Mouse (Mus musculus): ENCODE measurements around the gene Pate4. TPM values are rescaled to one million over a fixed set of nuclear protein-coding genes. Genes with fewer than 3 reads are reported as not detected.

Pate4 gene
- polyA plus RNA-seq, 1 experiment, result not detected

DNA sequence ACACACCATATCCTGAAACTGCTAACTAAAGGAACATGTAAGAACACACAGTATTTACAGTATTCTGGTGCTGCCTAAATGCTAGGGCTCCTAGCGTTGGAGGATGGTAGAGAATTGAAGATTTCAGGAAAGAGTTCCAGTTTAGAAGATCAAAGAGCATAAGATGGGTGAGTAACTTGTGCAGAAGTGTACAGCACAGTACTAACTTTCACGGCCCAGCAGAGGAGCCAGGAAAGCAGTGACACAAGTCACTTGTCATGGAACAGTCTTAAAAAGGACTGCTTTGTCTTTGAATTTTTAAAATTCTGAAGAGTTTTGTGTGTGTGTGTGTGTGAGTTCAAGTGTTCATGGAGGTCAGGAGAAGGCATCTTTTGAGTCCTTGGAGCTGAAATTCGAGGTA, 43.7 kb downstream of the Pate4 start:
- DNase-seq (ENCODE audit: low read depth), result no peak
- TF ChIP-seq POLR2A (IDR thresholded peaks at IDR 0.05; ENCODE audit: borderline replicate concordance, extremely low read depth, insufficient read depth, insufficient read length, poor library complexity, severe bottlenecking), result no peak
- TF ChIP-seq CTCF (IDR thresholded peaks at IDR 0.05; ENCODE audit: borderline replicate concordance, extremely low read depth, insufficient read depth, insufficient read length), result no peak

DNA sequence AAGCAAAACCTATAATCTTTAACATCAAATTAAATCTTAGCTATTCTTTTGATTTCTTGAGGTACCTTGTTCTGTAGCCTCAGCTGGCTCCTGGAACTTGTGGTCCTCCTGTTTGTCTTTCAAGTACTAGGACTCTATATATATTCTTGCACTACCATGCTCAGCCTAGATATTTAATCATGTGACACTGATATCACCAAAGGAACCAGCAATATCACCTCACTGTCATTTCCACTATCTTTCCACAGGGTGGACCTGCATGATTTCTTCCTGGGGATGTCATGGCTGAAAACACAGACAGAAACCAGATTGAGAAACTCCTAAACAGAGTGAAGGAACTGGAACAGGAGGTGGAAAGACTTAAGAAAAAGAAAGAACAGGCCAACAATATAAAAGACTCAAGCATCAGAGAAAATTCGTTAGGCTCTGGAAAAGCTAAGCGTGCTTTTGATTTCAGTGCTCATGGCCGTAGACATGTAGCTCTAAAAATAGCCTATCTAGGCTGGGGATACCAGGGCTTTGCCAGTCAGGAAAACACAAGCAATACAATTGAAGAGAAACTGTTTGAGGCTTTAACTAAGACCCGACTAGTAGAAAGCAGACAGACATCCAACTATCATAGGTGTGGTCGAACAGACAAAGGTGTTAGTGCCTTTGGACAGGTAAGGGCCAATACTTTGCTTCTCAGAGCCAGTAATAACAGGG, 47.1 kb downstream of the Pate4 start:
- DNase-seq (ENCODE audit: low read depth), result no peak
- TF ChIP-seq CTCF (IDR thresholded peaks at IDR 0.05; ENCODE audit: borderline replicate concordance, extremely low read depth, insufficient read depth, insufficient read length), result no peak
- no peak for TF ChIP-seq POLR2A (IDR thresholded peaks at IDR 0.05; ENCODE audit: borderline replicate concordance, extremely low read depth, insufficient read depth, insufficient read length, poor library complexity, severe bottlenecking)

DNA sequence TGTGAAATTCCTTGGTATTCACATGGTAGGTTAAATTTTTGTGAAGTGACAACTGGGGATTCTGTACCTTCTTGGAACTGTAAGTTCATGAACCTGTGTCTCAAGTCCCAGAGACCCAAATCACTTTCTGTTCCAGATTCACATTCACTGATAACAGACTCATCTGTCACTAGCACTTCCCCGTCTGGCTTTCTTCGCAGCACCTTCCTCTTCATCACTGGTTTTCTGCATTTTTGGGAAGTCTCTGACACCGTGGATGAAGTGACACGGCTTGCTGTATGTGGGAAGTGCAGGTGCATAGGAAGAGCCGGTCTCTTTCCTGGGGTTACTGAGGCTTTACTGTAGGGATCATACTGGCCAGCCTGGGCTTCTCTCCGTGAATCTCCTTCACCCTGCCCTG, 50.2 kb downstream of the Pate4 start:
- no peak for DNase-seq (ENCODE audit: low read depth)
- no peak for TF ChIP-seq POLR2A (IDR thresholded peaks at IDR 0.05; ENCODE audit: borderline replicate concordance, extremely low read depth, insufficient read depth, insufficient read length, poor library complexity, severe bottlenecking)
- no peak for TF ChIP-seq CTCF (IDR thresholded peaks at IDR 0.05; ENCODE audit: borderline replicate concordance, extremely low read depth, insufficient read depth, insufficient read length)

DNA sequence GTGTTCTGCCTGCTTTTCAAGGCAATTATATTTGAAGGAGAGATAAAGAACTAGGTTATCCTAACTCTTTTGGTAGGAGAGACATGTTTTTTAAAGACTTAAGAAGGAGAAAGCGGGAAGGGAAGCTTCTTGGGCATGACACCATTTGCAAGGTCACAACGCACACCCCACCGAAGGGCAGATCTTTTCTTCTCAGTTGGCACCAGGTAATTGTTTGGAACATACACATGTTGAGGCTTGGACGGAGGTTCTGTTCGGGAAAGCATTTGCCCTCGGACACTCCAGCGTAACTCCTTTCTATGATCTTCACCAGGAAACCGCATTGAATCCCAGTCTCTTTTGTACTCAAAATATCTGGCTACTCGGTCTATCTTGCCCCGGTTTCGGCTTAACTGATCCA, 50.7 kb downstream of the Pate4 start:
- no peak for DNase-seq (ENCODE audit: low read depth)
- no peak for TF ChIP-seq POLR2A (IDR thresholded peaks at IDR 0.05; ENCODE audit: borderline replicate concordance, extremely low read depth, insufficient read depth, insufficient read length, poor library complexity, severe bottlenecking)
- TF ChIP-seq CTCF (IDR thresholded peaks at IDR 0.05; ENCODE audit: borderline replicate concordance, extremely low read depth, insufficient read depth, insufficient read length), result no peak

DNA sequence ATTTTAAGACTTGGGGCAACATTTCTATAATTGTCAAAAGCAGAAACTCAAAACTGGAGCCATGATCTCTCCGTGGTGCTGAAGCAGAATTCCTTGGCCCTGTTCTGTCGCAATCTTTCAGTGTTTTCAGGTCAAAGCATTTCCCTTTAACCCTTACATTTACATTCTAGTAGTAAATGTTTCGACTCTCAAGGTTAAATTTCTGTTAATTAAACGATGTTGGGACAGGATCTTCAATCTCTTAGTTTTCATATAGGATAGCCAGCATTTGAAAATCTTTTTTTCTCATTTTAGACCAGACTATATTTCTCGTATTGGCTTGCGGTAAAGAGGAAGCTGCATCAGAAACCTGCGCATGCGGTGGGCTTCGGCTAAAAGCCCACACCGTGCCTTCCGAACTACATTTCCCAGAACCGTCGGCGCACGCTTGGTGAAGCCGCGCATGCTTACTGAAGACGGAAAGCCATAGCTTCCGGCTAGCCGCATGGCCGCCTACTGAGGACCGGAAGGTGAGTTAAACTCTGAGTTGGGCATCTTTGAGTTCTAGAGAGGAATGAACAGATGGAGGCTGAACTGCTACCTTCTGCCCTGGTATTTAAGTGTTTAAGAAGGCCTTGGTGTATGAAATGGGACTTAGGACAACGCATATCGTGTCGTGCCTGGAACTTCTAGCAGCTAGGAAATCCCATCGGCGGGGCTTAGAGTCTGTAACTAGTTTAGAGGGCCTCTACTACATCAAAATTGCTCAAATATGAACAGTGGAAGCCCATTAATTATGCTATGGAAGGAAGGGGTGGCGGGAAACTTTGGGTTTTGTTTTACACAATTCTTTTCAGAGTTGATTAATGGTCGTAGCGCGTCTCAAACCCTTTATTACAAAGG, 52.5 kb downstream of the Pate4 start:
- TF ChIP-seq CTCF (IDR thresholded peaks at IDR 0.05; ENCODE audit: borderline replicate concordance, extremely low read depth, insufficient read depth, insufficient read length) (no peak), POLR2A (IDR thresholded peaks at IDR 0.05; ENCODE audit: borderline replicate concordance, extremely low read depth, insufficient read depth, insufficient read length, poor library complexity, severe bottlenecking) (peak; percentile 58; the same call in 1 of the 2 replicates)
- peak; percentile 98 for DNase-seq (ENCODE audit: low read depth)

DNA sequence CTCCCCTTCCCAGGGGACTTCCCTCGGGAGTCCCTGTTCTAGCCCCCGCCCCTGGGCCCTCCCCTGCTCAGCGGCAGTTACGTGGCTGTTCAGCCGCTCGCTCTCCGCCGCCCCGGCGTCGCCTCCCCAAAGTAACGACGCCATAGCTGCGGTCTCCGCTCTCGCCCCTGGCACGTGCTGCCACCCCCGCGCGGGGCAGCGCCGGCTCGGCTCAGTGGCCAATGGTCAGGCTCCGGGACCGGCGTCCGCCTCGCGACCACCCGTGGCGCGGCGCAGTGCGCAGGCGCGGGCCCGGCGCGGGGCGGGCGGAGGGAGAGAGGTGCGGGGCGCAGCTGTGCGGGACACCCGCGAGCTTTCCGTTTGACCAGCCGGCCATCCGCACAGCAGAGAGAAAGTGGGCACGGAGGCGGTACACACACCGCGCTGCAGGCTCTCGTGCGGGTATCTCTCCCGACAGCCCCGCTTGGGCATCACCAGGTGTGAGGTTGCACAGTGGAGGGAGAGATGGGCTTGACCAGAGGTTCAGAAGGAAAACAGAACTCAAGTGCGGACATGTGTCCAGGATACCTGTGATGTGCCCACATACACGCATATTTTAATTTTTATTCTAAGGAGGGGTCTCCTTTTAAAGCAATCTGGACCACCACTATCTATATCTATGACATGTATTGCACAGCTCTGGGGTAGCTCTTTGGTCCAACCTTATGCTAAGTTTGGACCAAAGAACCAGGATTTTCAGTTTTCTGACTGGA, 53.3 kb downstream of the Pate4 start, which contains the start of the genes Ddx25 and Pus3:
Ddx25 (minus strand) TSS at position 272 of the 752 bp plus-strand sequence.
Pus3 (plus strand) TSS at position 339 of the 752 bp plus-strand sequence.
- no peak for TF ChIP-seq CTCF (IDR thresholded peaks at IDR 0.05; ENCODE audit: borderline replicate concordance, extremely low read depth, insufficient read depth, insufficient read length)
- peak; percentile 66 for TF ChIP-seq POLR2A (IDR thresholded peaks at IDR 0.05; ENCODE audit: borderline replicate concordance, extremely low read depth, insufficient read depth, insufficient read length, poor library complexity, severe bottlenecking)
- DNase-seq (ENCODE audit: low read depth), result peak; percentile 80

Other genes starting within 250 kb of the Pate4 start
- 22.4 and 31.5 TPM in 2 replicates for gene Cdon, start 190.8 kb downstream of the Pate4 start, polyA plus RNA-seq (2012; rRNA removed)
- not detected in 2 replicates for gene Gm1113, start 93.7 kb downstream of the Pate4 start, polyA plus RNA-seq (2012; rRNA removed)
- gene Ddx25, start 53.4 kb downstream of the Pate4 start, polyA plus RNA-seq (2012; rRNA removed), result 11.2 and 15.2 TPM in 2 replicates
- gene Pus3, start 53.3 kb downstream of the Pate4 start, polyA plus RNA-seq (2012; rRNA removed), result 12.6 and 16.1 TPM in 2 replicates
- gene Pate2, start 41.7 kb downstream of the Pate4 start, polyA plus RNA-seq (2012; rRNA removed), result 1.1 and 1.4 TPM in 2 replicates
- 13.4 and 14.5 TPM in 2 replicates for gene Hyls1, start 41.5 kb downstream of the Pate4 start, polyA plus RNA-seq (2012; rRNA removed)
- gene Pate3, start 36.3 kb upstream of the Pate4 start, polyA plus RNA-seq (2012; rRNA removed), result not detected in 2 replicates
- not detected in 2 replicates for gene Pate1, start 75.4 kb upstream of the Pate4 start, polyA plus RNA-seq (2012; rRNA removed)
- gene Gm17677, start 129.1 kb upstream of the Pate4 start, polyA plus RNA-seq (2012; rRNA removed), result not detected in 2 replicates
- not detected in 2 replicates for gene Gm17727, start 166.2 kb upstream of the Pate4 start, polyA plus RNA-seq (2012; rRNA removed)
- gene Gm27235, start 178.2 kb upstream of the Pate4 start, polyA plus RNA-seq (2012; rRNA removed), result not detected in 2 replicates
- not detected in 2 replicates for gene D730048I06Rik, start 178.2 kb upstream of the Pate4 start, polyA plus RNA-seq (2012; rRNA removed)
- gene 9230110F15Rik, start 232.2 kb upstream of the Pate4 start, polyA plus RNA-seq (2012; rRNA removed), result not detected in 2 replicates